Mouse (Mus musculus) left cerebral cortex, adult 18-20 months (tissue): Measurements from ENCODE around the gene Srsf1. TPM values are rescaled to one million over a fixed set of nuclear protein-coding genes. Genes with fewer than 3 reads are reported as not detected.
A peak's percentile ranks its signal among the peaks of the same experiment; 100 is the strongest.
"Not testable (repeated sequence)": the region's sequence is repeated elsewhere in the genome, so short reads cannot be mapped to it uniquely, and the experiment has no call there.

ENCODE experiments used
- DNase-seq, 2 experiments: peaks; one replicate each; pipeline ENCODE4 v3.0.0; 2021 to 2022; ENCODE audit warnings: low spot score in 2 of 2, mixed read lengths in 1 of 2
- total RNA-seq, 2 experiments: library from RNA; stranded (reverse); gene quantifications; 2 replicates each; pipeline ENCODE4 v1.2.3; 2021

Srsf1 gene
- total RNA-seq, 2 experiments from 2014 or later: 179 to 200 TPM

DNA sequence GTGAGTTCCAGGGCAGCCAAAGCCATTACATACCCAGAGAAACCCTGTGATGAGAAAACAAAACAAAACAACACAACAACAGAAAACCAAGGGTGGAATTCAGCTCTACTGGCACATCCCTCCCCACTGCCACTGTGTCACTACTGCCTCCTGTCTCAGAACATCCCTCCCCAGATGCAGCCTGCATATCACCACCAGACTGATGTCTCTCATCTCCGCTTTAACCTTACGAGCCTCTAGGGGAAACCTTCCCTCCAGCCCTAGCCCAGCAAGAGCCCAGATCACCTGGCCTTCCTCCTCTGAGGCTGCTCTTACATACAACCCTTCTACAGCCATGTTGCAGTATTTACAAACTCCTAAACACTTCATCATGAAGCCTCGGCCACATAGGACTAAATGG is 9.8 kb upstream of the Srsf1 start:
- DNase-seq: no peak

GRCm38 (mm10) chr11:88039066-88039465 is 8.1 kb upstream of the Srsf1 start:
- no peak for DNase-seq

DNA sequence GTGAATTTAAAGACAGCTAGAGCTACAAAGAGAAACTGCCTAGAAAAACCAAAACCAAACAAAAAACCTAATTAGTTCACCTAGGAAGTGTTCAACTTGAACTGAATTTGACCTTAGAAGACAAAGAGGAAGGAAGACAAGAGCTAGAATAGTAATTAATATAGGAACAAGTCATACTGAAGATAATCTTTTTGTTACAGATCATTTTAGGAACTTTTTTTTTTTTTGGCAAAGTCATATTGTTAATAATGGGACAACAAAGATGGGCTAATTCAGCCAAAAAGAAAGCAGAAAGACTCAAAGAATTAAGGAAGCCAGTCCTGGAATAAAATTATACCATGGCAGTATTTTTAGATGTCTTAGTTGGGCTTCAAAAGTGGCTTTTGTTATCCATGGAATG is 2.9 kb upstream of the Srsf1 start:
- DNase-seq: no peak

GRCm38 (mm10) chr11:88045159-88045558 is 2.0 kb upstream of the Srsf1 start:
- DNase-seq: not testable (repeated sequence)

DNA sequence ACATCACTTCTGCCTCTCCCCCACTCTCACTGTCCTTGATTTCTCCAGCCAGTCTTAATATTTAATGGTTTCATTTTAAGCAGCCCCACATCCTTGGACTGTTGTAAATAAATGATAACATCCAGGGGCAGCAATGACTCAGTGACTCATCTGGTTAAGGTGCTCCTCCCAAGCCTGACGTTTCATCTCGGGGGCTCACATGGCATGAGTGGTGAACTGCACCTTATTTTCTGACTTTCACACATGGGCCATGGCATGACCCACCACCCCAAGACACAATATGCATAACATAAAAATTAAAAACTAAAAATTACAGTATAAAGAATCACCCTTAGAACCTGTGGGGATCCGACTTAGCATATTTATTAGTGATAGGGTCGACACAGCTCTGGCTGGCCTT is 1.3 kb upstream of the Srsf1 start:
- DNase-seq: no peak

- DNase-seq: no peak
Measured at GRCm38 (mm10) chr11:88046323-88046937, 743 bp upstream of the Srsf1 start.

DNA sequence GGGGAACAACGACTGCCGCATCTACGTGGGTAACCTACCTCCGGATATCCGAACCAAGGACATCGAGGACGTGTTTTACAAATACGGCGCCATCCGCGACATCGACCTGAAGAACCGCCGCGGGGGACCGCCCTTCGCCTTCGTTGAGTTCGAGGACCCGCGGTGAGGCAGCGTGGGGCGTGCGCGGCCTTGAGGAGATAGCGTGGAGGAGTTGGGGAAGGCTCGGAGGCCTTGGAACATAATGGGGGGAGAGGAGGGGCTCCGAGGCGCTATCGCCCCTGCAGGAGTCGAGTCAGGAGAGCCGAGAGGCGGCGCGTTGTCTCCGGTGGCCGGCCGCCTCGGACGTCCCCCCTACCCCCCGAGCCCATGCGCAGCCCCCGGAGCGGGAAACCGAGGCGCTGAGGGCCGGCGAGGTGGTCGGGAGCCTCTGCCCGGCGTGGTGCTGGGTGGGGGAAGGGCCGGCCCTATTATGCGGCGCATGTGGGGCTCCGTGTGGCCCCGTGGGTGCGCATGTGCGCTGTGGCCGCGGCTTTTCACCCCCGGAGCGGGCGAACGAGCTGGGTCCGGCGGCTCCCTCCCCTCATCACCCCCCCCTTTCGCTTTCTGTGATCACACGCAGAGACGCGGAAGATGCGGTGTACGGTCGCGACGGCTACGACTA is 828 bp downstream of the Srsf1 start:
- peak; percentile 63 to 71 for DNase-seq

GRCm38 (mm10) chr11:88048961-88049670 is 1.9 kb downstream of the Srsf1 start:
- no peak for DNase-seq

- DNase-seq: no peak
Measured at GRCm38 (mm10) chr11:88049732-88050131, 2.6 kb downstream of the Srsf1 start.

GRCm38 (mm10) chr11:88052638-88053037 is 5.5 kb downstream of the Srsf1 start:
- no peak for DNase-seq

DNA sequence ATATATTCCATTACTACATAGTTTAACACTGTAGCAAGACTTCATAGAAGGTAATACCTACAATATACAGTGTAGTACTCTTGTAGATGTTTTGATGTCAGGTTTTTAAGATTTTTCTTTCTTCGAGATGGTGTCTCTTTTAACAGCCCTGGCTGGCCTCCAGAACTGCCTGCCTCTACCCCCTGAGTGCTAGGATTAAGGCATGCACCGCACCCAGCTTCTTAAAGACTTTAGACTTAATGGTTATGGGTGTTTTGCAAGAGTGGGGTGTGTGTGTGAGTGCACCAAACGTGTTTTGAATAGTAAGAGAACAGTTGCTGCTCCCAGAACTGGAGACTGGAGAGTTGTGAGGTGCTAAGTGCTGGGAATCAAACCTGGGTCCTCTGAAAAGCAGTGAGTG is 6.6 kb downstream of the Srsf1 start:
- no peak for DNase-seq

GRCm38 (mm10) chr11:88054589-88054988 is 7.4 kb downstream of the Srsf1 start:
- peak; percentile 39 to 48 for DNase-seq

GRCm38 (mm10) chr11:88055777-88056176 is 8.6 kb downstream of the Srsf1 start:
- DNase-seq: no peak

GRCm38 (mm10) chr11:88057788-88058187 is 10.6 kb downstream of the Srsf1 start:
- no peak for DNase-seq

- DNase-seq: no peak
Measured at GRCm38 (mm10) chr11:88059141-88059540, 12.0 kb downstream of the Srsf1 start.

- DNase-seq: no peak
Measured at GRCm38 (mm10) chr11:88061892-88062625, 14.9 kb downstream of the Srsf1 start.

DNA sequence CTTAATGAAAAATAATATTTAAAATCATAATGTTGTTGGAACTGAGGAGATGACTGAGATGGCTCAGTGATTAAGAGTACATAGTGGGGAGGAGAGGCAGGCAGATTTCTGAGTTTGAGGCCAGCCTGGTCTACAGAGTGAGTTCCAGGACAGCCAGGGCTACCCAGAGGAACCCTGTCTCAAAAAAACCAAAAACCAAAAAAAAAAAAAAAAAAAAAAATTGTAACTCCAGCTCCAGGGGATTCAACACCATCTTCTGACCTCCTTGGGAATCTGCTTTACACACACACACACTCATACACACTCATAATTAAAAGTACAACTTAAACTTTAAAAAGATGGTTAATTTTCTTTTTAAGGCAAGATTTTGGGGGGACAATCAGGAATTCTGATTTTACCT is 18.6 kb downstream of the Srsf1 start:
- DNase-seq: no peak

DNA sequence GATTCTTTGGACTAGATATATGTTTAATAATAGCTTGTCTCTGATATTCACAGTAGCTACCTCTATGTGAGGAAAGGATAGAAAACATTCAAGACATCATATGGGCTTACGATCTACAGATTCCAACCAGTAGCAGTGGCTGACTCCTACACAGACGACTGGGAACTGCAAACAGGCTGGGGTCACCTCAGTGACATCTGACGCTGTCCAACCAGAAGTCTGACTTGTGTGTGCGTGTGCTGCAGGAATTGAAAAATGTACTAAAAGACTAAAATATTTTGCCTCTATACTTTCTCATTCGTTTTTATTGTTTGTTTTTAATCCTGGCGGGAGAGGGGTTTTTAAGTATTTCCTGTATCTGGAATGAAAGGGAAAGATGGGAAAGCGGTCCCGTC is 20.0 kb downstream of the Srsf1 start:
- DNase-seq: no peak

DNA sequence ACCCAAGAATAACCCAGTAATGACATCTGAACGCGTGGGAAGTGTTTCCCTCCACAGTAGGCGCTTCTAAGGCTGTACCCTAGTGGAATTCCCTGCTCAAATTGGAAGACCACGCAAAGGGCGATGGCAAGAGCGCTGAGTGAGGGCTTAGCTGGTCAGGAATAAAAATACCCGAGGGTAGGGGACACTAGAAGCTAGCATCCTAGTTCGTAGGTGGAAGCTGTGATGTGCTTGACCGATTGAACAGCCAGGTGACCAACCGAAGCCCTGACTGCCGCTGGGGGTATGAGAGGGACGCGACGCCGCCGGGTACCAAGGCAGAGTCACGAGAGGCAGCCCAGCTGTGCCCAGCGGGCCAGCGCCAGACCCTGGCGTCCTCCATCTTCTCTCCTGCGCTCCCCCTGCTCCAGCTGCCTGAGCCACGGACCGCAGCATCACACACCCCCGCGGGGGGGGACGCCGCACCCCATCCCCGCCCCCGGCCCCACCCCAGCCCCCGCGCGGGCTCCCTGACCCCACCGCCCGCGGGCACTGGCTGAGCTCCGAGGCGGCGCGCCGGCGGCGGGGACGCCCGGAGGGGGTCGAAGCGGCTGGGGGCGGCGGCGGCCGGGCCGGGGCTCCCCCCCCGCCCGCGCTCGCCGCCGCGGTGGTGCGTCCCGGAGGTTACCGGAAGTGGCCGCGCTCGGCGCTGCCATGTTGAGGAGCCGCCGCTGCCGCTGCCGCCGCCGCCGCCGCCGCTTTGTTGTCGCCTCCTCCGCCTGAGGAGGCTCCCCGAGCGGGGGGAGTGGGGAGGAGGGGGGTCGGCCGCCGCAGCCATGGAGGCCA is 20.6 kb downstream of the Srsf1 start, which contains the start of gene Vezf1:
Gene Vezf1 (plus strand): TSS at position 694 of the 825 bp plus-strand sequence.
- peak; percentile 60 to 68 for DNase-seq

- peak; percentile 23 to 53 for DNase-seq
Measured at GRCm38 (mm10) chr11:88068411-88069245, 21.5 kb downstream of the Srsf1 start.
